In the genomic region with DNA sequence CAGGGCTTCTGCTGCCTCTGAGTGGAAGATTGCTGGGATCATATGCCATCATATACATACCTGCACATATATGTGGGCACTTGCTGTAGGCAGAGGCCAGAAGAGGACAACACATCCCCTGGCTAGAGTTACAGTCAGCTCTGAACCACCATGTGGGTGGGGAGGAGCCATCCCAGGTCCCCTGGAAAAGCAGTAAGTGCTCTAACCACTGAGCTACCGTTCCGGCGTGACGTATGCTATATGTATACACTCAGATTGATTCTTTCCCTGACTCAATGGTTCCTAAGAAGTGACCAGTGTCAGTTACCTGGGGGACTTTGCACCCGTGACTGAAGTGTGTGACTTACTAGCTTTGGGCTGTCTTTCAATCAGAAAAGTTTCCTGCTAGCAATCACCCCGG, we compare ENCODE assay signal across 26 mouse cellular contexts.
"Had no signal": no experiment of that assay in that cellular context is flagged by ENCODE, and none has a peak within 500 bp of the region (broad histone marks: within the 10 kb centered on the region; RNA-seq: fewer than 3 reads in every experiment).

No protein-coding gene starts in this region.

- DNase-seq: gastrocnemius, postnatal 14 days; gastrocnemius, postnatal 36 days; heart, adult 11 months; heart, adult 2 months; heart, postnatal 14 days; heart, postnatal 36 days; kidney, adult 11 months; kidney, adult 2 months; kidney, adult 9 months; kidney, postnatal 14 days; kidney, postnatal 36 days; layer of hippocampus, adult 9-11 months; layer of hippocampus, postnatal 36 days; left cerebral cortex, postnatal 4 days; liver, embryonic 13.5 days had no signal

- H3K27me3 ChIP-seq: heart, embryonic 13.5 days; heart, embryonic 15.5 days; hindbrain, embryonic 13.5 days; hindbrain, embryonic 15.5 days; kidney, embryonic 15.5 days; limb, embryonic 13.5 days; limb, embryonic 15.5 days; liver, embryonic 13.5 days had no signal

- H3K27ac ChIP-seq: heart, adult 2 months; heart, embryonic 13.5 days; heart, embryonic 15.5 days; hindbrain, embryonic 13.5 days; hindbrain, embryonic 15.5 days; hindbrain, postnatal 0 days; kidney, embryonic 15.5 days; kidney, postnatal 0 days; limb, embryonic 13.5 days; limb, embryonic 15.5 days; liver, embryonic 13.5 days had no signal

- ATAC-seq: hindbrain, postnatal 0 days; intestine, embryonic 16.5 days had no signal

- H3K9ac ChIP-seq: heart, embryonic 13.5 days; heart, embryonic 15.5 days; hindbrain, embryonic 13.5 days; hindbrain, embryonic 15.5 days; kidney, embryonic 15.5 days; limb, embryonic 13.5 days; limb, embryonic 15.5 days; liver, embryonic 13.5 days had no signal

- H3K9me3 ChIP-seq: heart, embryonic 13.5 days; heart, embryonic 15.5 days; hindbrain, embryonic 13.5 days; hindbrain, embryonic 15.5 days; kidney, embryonic 15.5 days; limb, embryonic 13.5 days; limb, embryonic 15.5 days; liver, embryonic 13.5 days had no signal

- H3K4me2 ChIP-seq: heart, embryonic 11.5 days; heart, embryonic 13.5 days; heart, embryonic 15.5 days; hindbrain, embryonic 13.5 days; hindbrain, embryonic 15.5 days; kidney, embryonic 15.5 days; limb, embryonic 13.5 days; limb, embryonic 15.5 days; liver, embryonic 13.5 days had no signal

- H3K4me3 ChIP-seq: heart, adult 2 months; heart, embryonic 13.5 days; heart, embryonic 15.5 days; hindbrain, embryonic 13.5 days; hindbrain, embryonic 15.5 days; kidney, embryonic 15.5 days; limb, embryonic 13.5 days; limb, embryonic 15.5 days; liver, embryonic 13.5 days had no signal

- H3K36me3 ChIP-seq: heart, embryonic 13.5 days; heart, embryonic 15.5 days; hindbrain, embryonic 13.5 days; hindbrain, embryonic 15.5 days; kidney, embryonic 15.5 days; limb, embryonic 13.5 days; limb, embryonic 15.5 days; liver, embryonic 13.5 days had no signal

- H3K4me1 ChIP-seq: heart, embryonic 13.5 days; heart, embryonic 15.5 days; hindbrain, embryonic 13.5 days; hindbrain, embryonic 15.5 days; limb, embryonic 13.5 days; limb, embryonic 15.5 days; liver, embryonic 13.5 days had no signal
